Mouse (Mus musculus): ENCODE results near the gene I0C0044D17Rik. TPM values are rescaled to one million over a fixed set of nuclear protein-coding genes. Genes with fewer than 3 reads are reported as not detected.
"Not testable (repeated sequence)": the region's sequence is repeated elsewhere in the genome, so short reads cannot be mapped to it uniquely, and the experiment has no call there.

I0C0044D17Rik gene
- polyA plus RNA-seq (2012), result not detected in 2 replicates

DNA sequence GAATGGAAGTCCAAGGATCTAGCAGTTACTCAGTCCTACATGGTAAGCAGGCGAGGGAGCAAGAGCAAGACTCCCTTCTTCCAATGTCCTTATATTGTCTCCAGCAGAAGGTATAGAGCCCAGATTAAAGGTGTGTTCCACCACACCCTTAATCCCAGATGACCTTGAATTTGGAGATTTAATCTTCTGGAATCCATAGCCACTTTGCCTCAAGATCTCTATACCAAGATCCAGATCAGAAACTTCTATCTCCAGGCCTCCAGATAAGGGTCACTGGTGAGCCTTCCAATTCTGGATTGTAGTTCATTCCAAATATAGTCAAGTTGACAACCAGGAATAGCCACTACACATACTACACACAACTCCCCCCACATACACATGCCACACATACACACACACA is at the start of gene I0C0044D17Rik:
Gene I0C0044D17Rik (minus strand): TSS at position 101 of the 400 bp plus-strand sequence.
- H3K27me3 ChIP-seq (ENCODE audit: control insufficient read depth); H3K9me3 ChIP-seq (ENCODE audit: control insufficient read depth, low read length); H3K36me3 ChIP-seq (ENCODE audit: control insufficient read depth); H3K4me1 ChIP-seq (ENCODE audit: control insufficient read depth); H3K4me3 ChIP-seq (replicated peaks): not testable (repeated sequence)

DNA sequence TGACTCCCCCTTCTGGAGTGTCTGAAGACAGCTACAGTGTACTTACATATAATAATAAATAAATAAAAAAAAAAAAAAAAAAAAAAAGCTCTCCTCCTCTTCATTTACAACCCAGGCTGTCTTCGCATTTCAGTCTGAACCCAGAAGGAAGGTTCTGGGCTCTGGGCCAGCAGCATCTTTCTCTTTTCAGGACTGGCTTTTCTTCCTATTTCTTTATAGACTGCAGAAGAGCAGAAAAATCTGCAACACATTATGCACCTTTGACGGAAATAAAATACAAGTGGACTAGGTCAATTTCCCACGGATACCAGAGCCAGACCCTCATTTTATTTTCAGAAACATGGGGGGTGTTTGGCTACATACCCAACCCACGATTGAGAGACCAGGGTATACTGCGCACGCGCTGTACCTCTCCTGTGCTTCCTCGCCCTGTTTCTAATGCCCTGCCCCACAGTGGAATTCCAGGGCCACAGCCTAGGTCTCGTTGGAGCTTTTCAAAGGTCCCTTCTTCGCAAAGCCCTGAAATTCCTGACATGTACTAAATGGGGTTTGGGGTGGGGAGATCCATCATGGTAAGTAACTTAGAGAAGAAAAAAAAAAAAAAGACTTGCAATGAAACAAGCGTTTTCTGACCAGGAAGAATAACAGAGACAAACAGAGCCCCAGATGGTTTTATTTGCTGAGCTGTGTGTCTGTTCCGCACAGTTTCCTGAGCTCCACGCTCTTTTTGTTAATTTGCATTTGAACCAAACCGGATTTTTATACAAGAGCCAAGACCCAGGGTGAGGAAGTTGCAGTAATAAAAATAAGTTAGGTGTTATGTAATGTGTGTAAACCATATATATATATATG is 42.0 kb upstream of the I0C0044D17Rik start:
- H3K36me3 ChIP-seq (ENCODE audit: control insufficient read depth), result no peaks in the 10 kb centered on the region
- TF ChIP-seq TAL1 (IDR thresholded peaks at IDR 0.05; ENCODE audit: low read length) (no peak), GATA1 (IDR thresholded peaks at IDR 0.05; ENCODE audit: low read length) (no peak)
- H3K4me1 ChIP-seq (ENCODE audit: control insufficient read depth), result no peaks in the 10 kb centered on the region
- no peaks in the 10 kb centered on the region for H3K9me3 ChIP-seq (ENCODE audit: control insufficient read depth, low read length)
- no peak overlapping the region for H3K4me3 ChIP-seq (replicated peaks)
- no peaks in the 10 kb centered on the region for H3K27me3 ChIP-seq (ENCODE audit: control insufficient read depth)

DNA sequence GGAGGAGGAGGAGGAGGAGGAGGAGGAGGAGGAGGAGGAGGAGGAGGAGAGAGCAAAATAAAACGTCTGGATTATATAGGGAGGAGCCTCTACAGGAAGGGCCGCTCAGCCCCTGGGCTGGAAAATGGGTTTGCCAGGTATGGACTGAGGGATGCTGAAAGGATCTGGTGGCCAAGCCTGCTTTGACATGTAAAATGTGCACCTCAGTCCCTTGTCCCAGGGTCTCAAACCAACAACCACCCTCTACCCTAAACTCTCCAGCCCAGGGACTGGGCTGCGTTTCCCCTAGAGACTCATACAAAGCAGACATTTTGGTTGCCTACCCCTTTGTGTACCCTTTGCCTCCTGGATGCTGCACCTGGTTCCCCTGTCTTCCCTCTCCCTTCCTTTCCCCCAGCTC is 40.9 kb upstream of the I0C0044D17Rik start:
- Histone ChIP-seq H3K36me3 (ENCODE audit: control insufficient read depth) (no peaks in the 10 kb centered on the region), H3K27me3 (ENCODE audit: control insufficient read depth) (no peaks in the 10 kb centered on the region), H3K9me3 (ENCODE audit: control insufficient read depth, low read length) (peaks cover 5% of the 10 kb centered on the region; the same call in 1 of the 2 replicates), H3K4me3 (replicated peaks) (no peak overlapping the region), H3K4me1 (ENCODE audit: control insufficient read depth) (no peaks in the 10 kb centered on the region)
- TF ChIP-seq GATA1 (IDR thresholded peaks at IDR 0.05; ENCODE audit: low read length), result no peak
- no peak for TF ChIP-seq TAL1 (IDR thresholded peaks at IDR 0.05; ENCODE audit: low read length)

DNA sequence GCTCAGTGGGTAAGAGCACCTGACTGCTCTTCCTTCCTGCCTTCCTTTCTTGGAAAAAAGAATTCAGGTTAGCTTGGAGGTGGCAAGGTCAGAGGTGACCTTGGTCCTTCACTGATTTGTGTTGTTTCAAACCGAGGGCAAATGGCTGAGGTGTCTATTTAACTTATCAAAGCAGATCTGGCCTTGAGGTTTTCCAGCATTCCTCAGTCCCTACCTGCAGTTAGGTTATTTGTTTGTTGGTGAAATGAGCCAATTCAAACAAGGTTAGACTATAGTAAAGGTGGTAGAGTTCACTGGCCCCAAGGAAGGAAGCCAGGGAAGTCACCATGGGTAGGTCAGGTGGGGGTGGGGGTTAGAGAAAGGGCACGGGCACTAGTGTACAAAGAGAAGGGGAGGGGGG is 40.5 kb upstream of the I0C0044D17Rik start:
- no peak overlapping the region for H3K4me3 ChIP-seq (replicated peaks)
- no peaks in the 10 kb centered on the region for H3K27me3 ChIP-seq (ENCODE audit: control insufficient read depth)
- no peaks in the 10 kb centered on the region for H3K36me3 ChIP-seq (ENCODE audit: control insufficient read depth)
- TF ChIP-seq TAL1 (IDR thresholded peaks at IDR 0.05; ENCODE audit: low read length) (no peak), GATA1 (IDR thresholded peaks at IDR 0.05; ENCODE audit: low read length) (no peak)
- peaks cover 5% of the 10 kb centered on the region; the same call in 1 of the 2 replicates for H3K9me3 ChIP-seq (ENCODE audit: control insufficient read depth, low read length)
- H3K4me1 ChIP-seq (ENCODE audit: control insufficient read depth), result no peaks in the 10 kb centered on the region

DNA sequence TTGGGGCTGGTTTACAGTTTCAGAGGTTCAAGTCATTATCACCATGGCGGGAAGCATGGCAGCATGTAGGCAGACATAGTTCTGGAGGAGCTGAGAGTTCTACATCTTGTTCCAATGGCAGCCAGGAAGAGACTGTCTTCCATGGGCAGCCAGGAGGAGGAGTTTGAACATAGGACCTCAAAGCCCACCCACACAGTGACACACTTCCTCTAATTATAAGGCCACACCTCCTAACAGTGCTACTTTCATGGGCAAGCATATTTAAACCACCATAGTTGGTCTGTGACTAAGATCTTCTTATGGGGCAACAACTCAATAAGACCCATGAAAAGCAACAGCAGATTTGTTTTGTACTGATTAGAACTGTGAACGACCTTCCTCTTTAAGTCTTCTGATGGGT is 39.8 kb upstream of the I0C0044D17Rik start:
- TF ChIP-seq GATA1 (IDR thresholded peaks at IDR 0.05; ENCODE audit: low read length) (no peak), TAL1 (IDR thresholded peaks at IDR 0.05; ENCODE audit: low read length) (no peak)
- H3K27me3 ChIP-seq (ENCODE audit: control insufficient read depth), result no peaks in the 10 kb centered on the region
- H3K4me3 ChIP-seq (replicated peaks), result no peak overlapping the region
- no peaks in the 10 kb centered on the region for H3K4me1 ChIP-seq (ENCODE audit: control insufficient read depth)
- peaks cover 5% of the 10 kb centered on the region; the same call in 1 of the 2 replicates for H3K9me3 ChIP-seq (ENCODE audit: control insufficient read depth, low read length)
- H3K36me3 ChIP-seq (ENCODE audit: control insufficient read depth), result no peaks in the 10 kb centered on the region

DNA sequence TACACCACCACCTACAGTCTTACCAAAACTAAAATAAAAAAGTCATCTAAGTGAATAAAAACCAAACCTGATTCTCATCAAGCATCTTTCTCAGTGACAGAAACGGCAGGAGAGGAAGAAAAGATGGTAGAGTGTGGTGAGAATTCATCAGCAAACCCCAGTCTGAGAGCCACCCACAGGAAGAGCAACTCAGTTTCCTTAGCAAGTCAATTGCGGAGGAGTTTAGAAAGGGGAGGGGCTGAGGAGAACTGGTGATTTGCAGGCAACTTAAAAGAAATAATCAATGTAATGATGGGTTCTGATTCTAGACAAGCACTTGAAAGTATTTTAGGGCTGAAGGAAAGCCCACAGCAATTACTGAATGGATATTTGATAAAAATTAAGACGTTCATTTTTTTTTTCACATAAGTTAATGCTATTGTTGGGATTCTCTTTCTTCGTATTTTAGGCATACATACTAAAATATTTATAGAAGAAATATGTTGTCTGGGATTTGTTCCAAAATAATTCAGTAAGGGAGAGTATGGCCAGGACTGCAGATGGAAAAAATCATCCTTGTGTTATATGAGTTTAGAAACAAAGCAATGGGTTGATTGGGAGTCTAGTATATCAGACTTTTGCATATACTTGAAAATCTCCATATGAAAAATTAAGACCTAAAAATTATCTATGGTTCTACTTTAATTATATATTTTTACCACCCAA is 34.7 kb upstream of the I0C0044D17Rik start:
- Histone ChIP-seq H3K9me3 (ENCODE audit: control insufficient read depth, low read length) (peaks cover 5% of the 10 kb centered on the region; the same call in 1 of the 2 replicates), H3K36me3 (ENCODE audit: control insufficient read depth) (no peaks in the 10 kb centered on the region), H3K27me3 (ENCODE audit: control insufficient read depth) (no peaks in the 10 kb centered on the region), H3K4me3 (replicated peaks) (no peak overlapping the region), H3K4me1 (ENCODE audit: control insufficient read depth) (no peaks in the 10 kb centered on the region)
- no peak for TF ChIP-seq TAL1 (IDR thresholded peaks at IDR 0.05; ENCODE audit: low read length)
- TF ChIP-seq GATA1 (IDR thresholded peaks at IDR 0.05; ENCODE audit: low read length), result no peak

DNA sequence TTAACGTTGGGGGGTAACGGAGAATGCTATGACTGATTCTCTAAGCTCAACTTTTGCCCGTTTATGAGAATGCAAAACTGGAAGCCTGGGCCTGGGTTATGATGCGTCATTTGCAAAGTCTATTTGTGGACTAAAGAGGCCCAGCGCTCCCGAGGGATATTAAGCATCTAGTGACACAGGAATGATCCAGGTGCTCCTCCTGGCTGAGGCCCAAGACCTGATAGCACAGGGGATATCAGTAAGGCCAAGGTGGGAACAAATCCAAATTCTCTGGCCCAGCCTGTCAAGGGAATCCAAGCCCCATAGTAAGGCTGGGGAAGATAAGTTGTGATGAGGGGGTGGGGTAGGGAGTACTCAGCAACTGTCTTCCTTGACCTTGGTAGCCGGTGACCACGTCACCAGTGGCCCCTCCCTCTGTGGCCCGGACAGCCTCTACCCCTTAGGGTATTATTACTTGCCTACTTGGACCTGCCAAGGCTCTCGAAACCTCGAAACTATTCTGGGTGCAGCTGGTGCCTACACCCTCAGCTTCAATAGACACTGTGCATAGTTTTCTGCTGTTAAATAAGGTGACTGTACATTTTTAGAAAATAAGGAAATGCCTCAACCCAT is 33.5 kb upstream of the I0C0044D17Rik start:
- no peak overlapping the region for H3K4me3 ChIP-seq (replicated peaks)
- no peaks in the 10 kb centered on the region for H3K27me3 ChIP-seq (ENCODE audit: control insufficient read depth)
- peaks cover 5% of the 10 kb centered on the region for H3K9me3 ChIP-seq (ENCODE audit: control insufficient read depth, low read length)
- no peaks in the 10 kb centered on the region for H3K4me1 ChIP-seq (ENCODE audit: control insufficient read depth)
- H3K36me3 ChIP-seq (ENCODE audit: control insufficient read depth), result no peaks in the 10 kb centered on the region
- TF ChIP-seq GATA1 (IDR thresholded peaks at IDR 0.05; ENCODE audit: low read length), result no peak
- no peak for TF ChIP-seq TAL1 (IDR thresholded peaks at IDR 0.05; ENCODE audit: low read length)

DNA sequence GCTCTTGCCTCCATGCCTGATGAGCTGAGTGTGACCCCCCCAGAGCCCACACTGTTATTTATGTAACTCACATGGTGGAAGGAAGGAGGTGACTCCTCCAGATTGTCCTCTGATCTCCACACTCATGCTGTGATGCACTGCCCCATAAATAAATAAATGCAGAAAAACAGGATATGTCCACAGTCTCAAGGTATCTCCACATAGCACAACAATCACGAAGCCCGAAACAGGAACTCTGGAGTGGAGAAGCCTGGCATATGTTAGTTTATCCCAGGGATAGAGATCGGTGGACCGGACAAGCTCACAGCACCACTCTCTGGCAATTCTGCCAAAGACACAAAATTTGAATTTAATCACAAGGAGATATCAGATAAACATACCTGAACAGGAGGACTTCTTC is 30.3 kb upstream of the I0C0044D17Rik start:
- Histone ChIP-seq H3K27me3 (ENCODE audit: control insufficient read depth) (no peaks in the 10 kb centered on the region), H3K36me3 (ENCODE audit: control insufficient read depth) (no peaks in the 10 kb centered on the region), H3K4me3 (replicated peaks) (no peak overlapping the region), H3K9me3 (ENCODE audit: control insufficient read depth, low read length) (peaks cover 8% of the 10 kb centered on the region), H3K4me1 (ENCODE audit: control insufficient read depth) (no peaks in the 10 kb centered on the region)
- no peak for TF ChIP-seq GATA1 (IDR thresholded peaks at IDR 0.05; ENCODE audit: low read length)
- no peak for TF ChIP-seq TAL1 (IDR thresholded peaks at IDR 0.05; ENCODE audit: low read length)

DNA sequence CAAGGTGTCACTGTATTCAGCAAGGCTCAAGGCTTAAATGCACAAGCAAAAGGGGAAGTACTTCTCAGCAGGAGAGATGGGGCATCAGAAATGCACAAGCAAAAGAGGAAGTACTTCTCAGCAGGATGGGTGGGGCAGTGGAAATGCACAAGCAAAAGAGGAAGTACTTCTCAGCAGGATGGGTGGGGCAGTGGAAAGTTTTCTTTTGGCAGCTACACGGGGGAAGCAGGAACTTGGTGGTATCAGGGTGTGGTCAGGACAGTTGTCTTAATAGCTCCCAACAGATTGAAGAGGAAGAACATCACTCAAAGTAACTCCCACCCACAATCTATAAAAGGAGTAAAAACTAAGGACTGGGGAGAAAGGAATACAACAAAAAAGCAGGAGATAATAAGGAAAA is 26.8 kb upstream of the I0C0044D17Rik start:
- H3K4me1 ChIP-seq (ENCODE audit: control insufficient read depth); H3K4me3 ChIP-seq (replicated peaks); H3K36me3 ChIP-seq (ENCODE audit: control insufficient read depth); H3K27me3 ChIP-seq (ENCODE audit: control insufficient read depth): not testable (repeated sequence)
- peaks cover 12% of the 10 kb centered on the region for H3K9me3 ChIP-seq (ENCODE audit: control insufficient read depth, low read length)

Data from erythroblast, embryonic 14.5 days (primary cell).